Mouse (Mus musculus): ENCODE data around the gene Ahcyl2. TPM values are rescaled to one million over a fixed set of nuclear protein-coding genes. Genes with fewer than 3 reads are reported as not detected.
A peak's percentile ranks its signal among the peaks of the same experiment; 100 is the strongest.

Gene Ahcyl2
- total and polyA plus RNA-seq, 2 experiments from 2014 or later: 13.6 to 48.3 TPM

- Histone ChIP-seq H3K36me3 (ENCODE audit: insufficient read depth) (no peaks in the 10 kb centered on the region), H3K4me2 (ENCODE audit: low read depth) (no peak overlapping the region), H3K4me3 (ENCODE audit: low read depth, low read length) (no peak overlapping the region), H3K9ac (no peak overlapping the region), H3K27me3 (ENCODE audit: insufficient read depth, low read length) (no peaks in the 10 kb centered on the region), H3K27ac (ENCODE audit: low read depth, low read length) (no peak overlapping the region), H3K4me1 (ENCODE audit: insufficient read depth) (no peaks in the 10 kb centered on the region), H3K9me3 (ENCODE audit: low read length) (no peaks in the 10 kb centered on the region)
- WGBS: 62% methylated on average over 4 of the region's 4 CpGs
- peak; percentile 61 for DNase-seq
- no peak for ATAC-seq
- TF ChIP-seq CTCF (IDR thresholded peaks at IDR 0.05; ENCODE audit: low read depth): peak; percentile 69
Observed at GRCm38 (mm10) chr6:29833568-29834255, 65.9 kb downstream of the Ahcyl2 start.

GRCm38 (mm10) chr6:29835543-29836177, 67.8 kb downstream of the Ahcyl2 start:
- no peak overlapping the region for H3K27ac ChIP-seq (ENCODE audit: low read depth, low read length)
- no peak for TF ChIP-seq CTCF (IDR thresholded peaks at IDR 0.05; ENCODE audit: low read depth)
- no peaks in the 10 kb centered on the region for H3K4me1 ChIP-seq (ENCODE audit: insufficient read depth)
- H3K27me3 ChIP-seq (ENCODE audit: insufficient read depth, low read length): no peaks in the 10 kb centered on the region
- no peaks in the 10 kb centered on the region for H3K36me3 ChIP-seq (ENCODE audit: insufficient read depth)
- ATAC-seq: no peak
- no peak overlapping the region for H3K4me3 ChIP-seq (ENCODE audit: low read depth, low read length)
- no peak for DNase-seq
- no peak overlapping the region for H3K4me2 ChIP-seq (ENCODE audit: low read depth)
- H3K9me3 ChIP-seq (ENCODE audit: low read length): no peaks in the 10 kb centered on the region
- WGBS: 90% methylated on average over 3 of the region's 3 CpGs
- H3K9ac ChIP-seq: no peak overlapping the region

GRCm38 (mm10) chr6:29837579-29837978, 69.8 kb downstream of the Ahcyl2 start:
- Histone ChIP-seq H3K4me2 (ENCODE audit: low read depth) (no peak overlapping the region), H3K9ac (no peak overlapping the region), H3K4me3 (ENCODE audit: low read depth, low read length) (no peak overlapping the region), H3K36me3 (ENCODE audit: insufficient read depth) (no peaks in the 10 kb centered on the region), H3K4me1 (ENCODE audit: insufficient read depth) (no peaks in the 10 kb centered on the region), H3K27me3 (ENCODE audit: insufficient read depth, low read length) (no peaks in the 10 kb centered on the region), H3K27ac (ENCODE audit: low read depth, low read length) (no peak overlapping the region), H3K9me3 (ENCODE audit: low read length) (no peaks in the 10 kb centered on the region)
- DNase-seq (no peak), ATAC-seq (no peak)
- WGBS: 98% methylated on average over 2 of the region's 2 CpGs
- no peak for TF ChIP-seq CTCF (IDR thresholded peaks at IDR 0.05; ENCODE audit: low read depth)

DNA sequence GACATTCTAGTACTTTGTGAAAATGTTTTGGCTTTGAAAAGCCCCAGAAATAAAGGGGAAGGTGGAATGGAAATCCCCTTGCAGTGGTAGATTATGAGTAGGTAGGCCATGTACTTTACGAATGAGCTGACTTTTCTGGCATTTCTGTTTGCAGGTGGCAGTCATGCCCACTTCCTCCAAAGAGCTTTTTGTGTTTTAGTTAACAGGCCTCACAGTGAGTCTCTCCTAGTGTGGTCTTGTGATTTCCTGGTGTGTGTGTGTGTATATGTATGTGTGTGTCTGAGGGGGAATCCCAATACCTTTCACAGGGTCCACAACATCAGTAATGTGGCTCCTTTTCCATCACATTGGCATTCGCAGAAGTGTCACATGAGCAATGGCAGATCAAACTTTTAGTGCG, 70.7 kb downstream of the Ahcyl2 start:
- no peaks in the 10 kb centered on the region for H3K4me1 ChIP-seq (ENCODE audit: insufficient read depth)
- no peaks in the 10 kb centered on the region for H3K27me3 ChIP-seq (ENCODE audit: insufficient read depth, low read length)
- no peak overlapping the region for H3K27ac ChIP-seq (ENCODE audit: low read depth, low read length)
- H3K9ac ChIP-seq: no peak overlapping the region
- H3K4me2 ChIP-seq (ENCODE audit: low read depth): no peak overlapping the region
- WGBS: 87% methylated on average over 3 of the region's 3 CpGs
- no peak for ATAC-seq
- H3K9me3 ChIP-seq (ENCODE audit: low read length): no peaks in the 10 kb centered on the region
- no peak for DNase-seq
- H3K36me3 ChIP-seq (ENCODE audit: insufficient read depth): no peaks in the 10 kb centered on the region
- TF ChIP-seq CTCF (IDR thresholded peaks at IDR 0.05; ENCODE audit: low read depth): no peak
- no peak overlapping the region for H3K4me3 ChIP-seq (ENCODE audit: low read depth, low read length)

DNA sequence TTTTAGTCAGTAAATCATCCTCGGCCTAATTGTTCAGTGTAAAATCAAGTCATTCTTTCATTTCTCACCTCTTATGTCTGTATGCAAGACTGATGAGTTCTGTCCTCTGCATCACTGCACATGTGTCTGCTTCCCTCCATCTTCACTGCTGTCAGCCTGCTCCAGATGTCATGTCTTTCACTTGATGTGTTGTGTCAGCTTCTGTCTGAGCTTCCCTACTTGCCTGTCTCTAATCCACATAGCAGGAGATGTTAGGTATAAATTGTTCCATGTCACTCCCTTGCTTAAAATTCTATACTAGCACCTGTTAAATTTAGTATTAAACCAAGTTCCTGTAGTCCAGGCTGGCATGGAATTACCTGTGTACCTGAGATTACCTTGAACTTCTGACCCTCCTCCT, 72.2 kb downstream of the Ahcyl2 start:
- no peaks in the 10 kb centered on the region for H3K27me3 ChIP-seq (ENCODE audit: insufficient read depth, low read length)
- no peak for TF ChIP-seq CTCF (IDR thresholded peaks at IDR 0.05; ENCODE audit: low read depth)
- H3K4me2 ChIP-seq (ENCODE audit: low read depth): no peak overlapping the region
- H3K4me3 ChIP-seq (ENCODE audit: low read depth, low read length): no peak overlapping the region
- DNase-seq (no peak), ATAC-seq (peak; percentile 53; the same call in 1 of the 2 replicates)
- 90% methylated on average over 1 of the region's 1 CpGs for WGBS
- no peaks in the 10 kb centered on the region for H3K9me3 ChIP-seq (ENCODE audit: low read length)
- H3K36me3 ChIP-seq (ENCODE audit: insufficient read depth): no peaks in the 10 kb centered on the region
- no peaks in the 10 kb centered on the region for H3K4me1 ChIP-seq (ENCODE audit: insufficient read depth)
- no peak overlapping the region for H3K27ac ChIP-seq (ENCODE audit: low read depth, low read length)
- no peak overlapping the region for H3K9ac ChIP-seq

GRCm38 (mm10) chr6:29841461-29841860, 73.7 kb downstream of the Ahcyl2 start:
- TF ChIP-seq CTCF (IDR thresholded peaks at IDR 0.05; ENCODE audit: low read depth): no peak
- ATAC-seq: no peak
- 90% methylated on average over 2 of the region's 2 CpGs for WGBS

GRCm38 (mm10) chr6:29847643-29848166, 79.9 kb downstream of the Ahcyl2 start:
- 82% methylated on average over 5 of the region's 5 CpGs for WGBS
- TF ChIP-seq CTCF (IDR thresholded peaks at IDR 0.05; ENCODE audit: low read depth): no peak
- Histone ChIP-seq H3K9ac (no peak overlapping the region), H3K4me3 (ENCODE audit: low read depth, low read length) (no peak overlapping the region), H3K27me3 (ENCODE audit: insufficient read depth, low read length) (no peaks in the 10 kb centered on the region), H3K4me2 (ENCODE audit: low read depth) (no peak overlapping the region), H3K27ac (ENCODE audit: low read depth, low read length) (no peak overlapping the region), H3K4me1 (ENCODE audit: insufficient read depth) (no peaks in the 10 kb centered on the region), H3K9me3 (ENCODE audit: low read length) (no peaks in the 10 kb centered on the region), H3K36me3 (ENCODE audit: insufficient read depth) (no peaks in the 10 kb centered on the region)
- ATAC-seq (no peak), DNase-seq (no peak)

More at GRCm38 (mm10) chr6:29841461-29841860, 73.7 kb downstream of the Ahcyl2 start:
- Histone ChIP-seq H3K4me2 (ENCODE audit: low read depth) (no peak overlapping the region), H3K9ac (no peak overlapping the region), H3K27me3 (ENCODE audit: insufficient read depth, low read length) (no peaks in the 10 kb centered on the region), H3K36me3 (ENCODE audit: insufficient read depth) (no peaks in the 10 kb centered on the region), H3K4me1 (ENCODE audit: insufficient read depth) (no peaks in the 10 kb centered on the region), H3K4me3 (ENCODE audit: low read depth, low read length) (no peak overlapping the region), H3K9me3 (ENCODE audit: low read length) (no peaks in the 10 kb centered on the region), H3K27ac (ENCODE audit: low read depth, low read length) (no peak overlapping the region)
- DNase-seq: no peak

Measured in forebrain, postnatal 0 days (tissue).